Mouse (Mus musculus) c-Kit-positive CD71-positive TER-119-negative erythroid progenitor cells, embryonic 14.5 days (primary cell): ENCODE results near the gene Nalcn.
"Not testable (repeated sequence)": the region's sequence is repeated elsewhere in the genome, so short reads cannot be mapped to it uniquely, and the experiment has no call there.

Experiments
- DNase-seq: peaks from one replicate; pipeline ENCODE4 v3.0.0-alpha.2; 2013; ENCODE audit warnings: low read depth

Gene Nalcn

GRCm38 (mm10) chr14:123626501-123627179, at the start of gene Nalcn:
Gene Nalcn (minus strand): TSS chr14:123627144.
- DNase-seq: no peak

GRCm38 (mm10) chr14:123671076-123671475, 44.1 kb upstream of the Nalcn start:
- not testable (repeated sequence) for DNase-seq

GRCm38 (mm10) chr14:123664451-123664850, 37.5 kb upstream of the Nalcn start:
- no peak for DNase-seq

- DNase-seq: no peak
Measured at GRCm38 (mm10) chr14:123663206-123663605, 36.3 kb upstream of the Nalcn start.

GRCm38 (mm10) chr14:123662386-123662785, 35.4 kb upstream of the Nalcn start:
- DNase-seq: no peak

- DNase-seq: peak; percentile 1
Measured at GRCm38 (mm10) chr14:123661091-123661491, 34.1 kb upstream of the Nalcn start.

- DNase-seq: no peak
Measured at GRCm38 (mm10) chr14:123659921-123660385, 33.0 kb upstream of the Nalcn start, which contains the start of gene Itgbl1. Gene Itgbl1 (plus strand): TSS chr14:123659971.

GRCm38 (mm10) chr14:123627180-123627562, 227 bp upstream of the Nalcn start:
- DNase-seq: no peak

- no peak for DNase-seq
Measured at GRCm38 (mm10) chr14:123622969-123623368, 4.0 kb downstream of the Nalcn start.

- no peak for DNase-seq
Measured at GRCm38 (mm10) chr14:123595265-123595664, 31.7 kb downstream of the Nalcn start.

- DNase-seq: no peak
Measured at GRCm38 (mm10) chr14:123587412-123587811, 39.5 kb downstream of the Nalcn start.

- no peak for DNase-seq
Measured at GRCm38 (mm10) chr14:123582433-123582832, 44.5 kb downstream of the Nalcn start.

- DNase-seq: no peak
Measured at GRCm38 (mm10) chr14:123575356-123575755, 51.6 kb downstream of the Nalcn start.

- no peak for DNase-seq
Measured at GRCm38 (mm10) chr14:123574936-123575335, 52.0 kb downstream of the Nalcn start.

GRCm38 (mm10) chr14:123566599-123566998, 60.3 kb downstream of the Nalcn start:
- no peak for DNase-seq

GRCm38 (mm10) chr14:123555533-123555932, 71.4 kb downstream of the Nalcn start:
- DNase-seq: no peak

GRCm38 (mm10) chr14:123554936-123555335, 72.0 kb downstream of the Nalcn start:
- no peak for DNase-seq

- DNase-seq: no peak
Measured at GRCm38 (mm10) chr14:123542362-123542761, 84.6 kb downstream of the Nalcn start.

GRCm38 (mm10) chr14:123535636-123536035, 91.3 kb downstream of the Nalcn start:
- no peak for DNase-seq

- DNase-seq: no peak
Measured at GRCm38 (mm10) chr14:123533000-123533399, 93.9 kb downstream of the Nalcn start.

- no peak for DNase-seq
Measured at GRCm38 (mm10) chr14:123531271-123531670, 95.7 kb downstream of the Nalcn start.

- no peak for DNase-seq
Measured at GRCm38 (mm10) chr14:123529143-123529542, 97.8 kb downstream of the Nalcn start.

GRCm38 (mm10) chr14:123513376-123514141, 113.4 kb downstream of the Nalcn start:
- DNase-seq: no peak
